Mouse (Mus musculus): ENCODE measurements around the gene Endog.
A peak's percentile ranks its signal among the peaks of the same experiment; 100 is the strongest.
"Not testable (repeated sequence)": the region's sequence is repeated elsewhere in the genome, so short reads cannot be mapped to it uniquely, and the experiment has no call there.

The Endog gene

GRCm38 (mm10) chr2:30166677-30167076 lies 4.6 kb upstream of the Endog start:
- no peak for DNase-seq (ENCODE audit: low spot score)

- no peak for DNase-seq (ENCODE audit: low spot score)
Measured at GRCm38 (mm10) chr2:30171997-30172382, 697 bp downstream of the Endog start.

GRCm38 (mm10) chr2:30173541-30174240 lies 2.4 kb downstream of the Endog start:
- no peak for DNase-seq (ENCODE audit: low spot score)

DNA sequence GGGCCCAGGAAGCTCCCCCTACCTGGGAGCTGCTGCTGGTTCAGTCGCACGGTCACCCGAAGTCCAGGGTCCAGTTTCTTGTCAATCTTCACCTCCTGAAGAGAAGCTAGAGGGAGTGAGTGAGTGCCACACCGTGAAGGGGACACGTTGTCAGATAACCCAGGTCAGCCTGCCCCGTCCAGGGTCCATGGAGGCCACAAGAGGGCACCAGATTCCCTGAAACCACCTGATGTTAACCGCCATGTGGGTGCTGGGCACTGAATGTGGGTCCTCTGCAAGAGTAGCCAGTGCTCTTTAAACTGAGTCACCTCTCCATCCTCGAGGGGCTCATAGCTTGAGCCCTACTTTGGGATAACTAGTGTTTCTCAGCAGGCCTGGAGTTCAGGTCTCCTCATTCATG lies 4.6 kb downstream of the Endog start:
- no peak for DNase-seq (ENCODE audit: low spot score)

DNA sequence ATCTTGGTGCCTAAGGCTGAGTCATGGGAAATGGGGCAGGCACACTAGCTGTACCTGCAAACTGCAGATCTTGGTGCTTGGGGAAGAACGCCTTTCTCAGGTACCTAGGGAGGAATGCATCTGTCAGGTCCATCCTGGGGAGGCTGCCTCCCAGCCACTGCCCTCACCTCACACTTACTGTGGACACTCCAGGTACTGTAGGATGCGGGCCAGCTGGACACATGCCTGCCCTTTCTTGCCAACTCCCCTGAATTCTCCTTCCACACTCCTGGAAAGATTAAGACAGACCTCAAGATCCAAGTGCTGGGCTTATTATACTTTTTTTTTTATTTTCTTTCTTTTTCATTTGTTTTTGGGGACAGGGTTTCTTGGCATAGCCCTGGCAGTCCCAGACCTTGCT lies 5.3 kb downstream of the Endog start:
- no peak for DNase-seq (ENCODE audit: low spot score)

- peak; percentile 86 for DNase-seq (ENCODE audit: low spot score)
Measured at GRCm38 (mm10) chr2:30177700-30178675, 6.7 kb downstream of the Endog start, which contains the start of gene Spout1. TSS of gene Spout1 (minus strand) at chr2:30178459.

GRCm38 (mm10) chr2:30178711-30179110 lies 7.4 kb downstream of the Endog start:
- DNase-seq (ENCODE audit: low spot score): not testable (repeated sequence)

GRCm38 (mm10) chr2:30182424-30182823 lies 11.1 kb downstream of the Endog start:
- DNase-seq (ENCODE audit: low spot score): no peak

DNA sequence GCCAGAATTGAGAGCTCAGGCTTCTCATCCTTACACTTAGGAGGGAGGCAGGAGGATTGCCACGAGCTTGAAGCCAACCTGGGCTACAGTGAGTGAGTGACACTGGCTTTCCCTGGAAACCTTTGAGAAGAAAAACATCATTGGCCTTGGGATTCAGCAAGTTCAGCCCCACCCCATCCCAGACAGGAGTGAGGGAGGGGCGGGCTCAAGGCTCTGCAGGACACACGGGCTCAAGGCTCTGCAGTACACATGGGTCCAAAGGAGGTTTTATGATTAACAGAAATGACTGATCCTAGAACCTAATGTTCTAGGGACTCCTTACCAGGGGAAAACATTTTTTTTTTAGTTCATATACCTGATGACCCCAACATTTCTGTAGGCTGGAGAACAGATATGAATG lies 12.4 kb downstream of the Endog start:
- no peak for DNase-seq (ENCODE audit: low spot score)

- no peak for DNase-seq (ENCODE audit: low spot score)
Measured at GRCm38 (mm10) chr2:30185276-30185675, 14.0 kb downstream of the Endog start.

- DNase-seq (ENCODE audit: low spot score): no peak
Measured at GRCm38 (mm10) chr2:30185681-30186080, 14.4 kb downstream of the Endog start.

- no peak for DNase-seq (ENCODE audit: low spot score)
Measured at GRCm38 (mm10) chr2:30191790-30192580, 20.7 kb downstream of the Endog start.

GRCm38 (mm10) chr2:30194656-30195055 lies 23.4 kb downstream of the Endog start:
- no peak for DNase-seq (ENCODE audit: low spot score)

DNA sequence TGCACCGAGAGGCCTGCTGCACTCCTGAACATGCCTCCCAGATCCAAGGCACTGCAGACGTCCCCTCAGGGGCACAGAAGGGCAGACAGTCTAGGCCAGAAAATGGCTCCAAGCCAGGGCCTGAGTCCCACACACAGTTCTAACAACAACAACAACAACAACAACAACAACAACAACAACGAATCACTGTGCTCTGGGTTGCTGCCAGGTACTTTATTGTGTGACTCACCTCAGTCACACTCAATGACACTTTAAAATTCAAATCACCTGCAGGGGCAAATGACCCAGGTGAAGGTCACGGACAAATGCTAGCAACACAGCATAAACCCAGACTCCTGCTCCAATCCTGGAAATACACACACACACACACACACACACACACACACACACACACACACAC lies 26.7 kb downstream of the Endog start:
- no peak for DNase-seq (ENCODE audit: low spot score)

GRCm38 (mm10) chr2:30199984-30200383 lies 28.7 kb downstream of the Endog start:
- DNase-seq (ENCODE audit: low spot score): no peak

GRCm38 (mm10) chr2:30200388-30200925 lies 29.2 kb downstream of the Endog start:
- no peak for DNase-seq (ENCODE audit: low spot score)

DNA sequence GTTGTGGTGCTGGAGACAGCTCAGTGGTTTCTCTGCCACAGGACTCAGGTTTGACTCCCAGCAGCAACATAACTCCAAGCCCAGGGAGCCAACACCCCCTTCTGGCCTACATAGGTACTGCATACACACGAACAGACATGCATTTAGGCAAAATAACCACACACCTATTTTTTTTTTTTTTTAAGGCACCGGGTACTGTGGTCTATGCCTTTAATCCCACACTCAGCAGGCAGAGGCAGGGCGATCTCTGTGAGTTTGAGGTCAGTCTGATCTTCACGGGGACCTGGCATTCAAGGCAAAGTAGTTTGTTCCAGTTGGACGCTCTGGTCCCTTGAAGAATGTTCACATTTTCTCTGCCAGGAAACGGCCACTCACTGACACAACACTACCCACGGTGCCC lies 32.1 kb downstream of the Endog start:
- DNase-seq (ENCODE audit: low spot score): no peak

DNA sequence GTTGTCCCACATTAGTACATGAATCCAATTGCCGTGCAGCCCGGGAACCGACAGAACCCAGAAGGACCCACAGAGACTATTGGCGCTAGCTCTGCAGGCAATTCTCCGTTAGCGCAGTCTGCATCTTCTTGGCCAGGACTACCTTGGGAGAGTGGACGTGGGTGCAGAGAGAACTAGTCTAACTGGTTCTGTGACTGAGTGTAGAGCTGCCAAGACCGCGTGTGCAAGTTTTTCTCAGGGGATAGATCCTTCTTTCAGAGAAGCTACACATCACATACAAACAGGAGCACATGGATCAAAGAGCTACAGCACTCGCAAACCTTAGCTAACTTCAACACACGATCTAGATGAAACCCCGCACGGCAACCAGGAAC lies 33.9 kb downstream of the Endog start:
- no peak for DNase-seq (ENCODE audit: low spot score)

DNA sequence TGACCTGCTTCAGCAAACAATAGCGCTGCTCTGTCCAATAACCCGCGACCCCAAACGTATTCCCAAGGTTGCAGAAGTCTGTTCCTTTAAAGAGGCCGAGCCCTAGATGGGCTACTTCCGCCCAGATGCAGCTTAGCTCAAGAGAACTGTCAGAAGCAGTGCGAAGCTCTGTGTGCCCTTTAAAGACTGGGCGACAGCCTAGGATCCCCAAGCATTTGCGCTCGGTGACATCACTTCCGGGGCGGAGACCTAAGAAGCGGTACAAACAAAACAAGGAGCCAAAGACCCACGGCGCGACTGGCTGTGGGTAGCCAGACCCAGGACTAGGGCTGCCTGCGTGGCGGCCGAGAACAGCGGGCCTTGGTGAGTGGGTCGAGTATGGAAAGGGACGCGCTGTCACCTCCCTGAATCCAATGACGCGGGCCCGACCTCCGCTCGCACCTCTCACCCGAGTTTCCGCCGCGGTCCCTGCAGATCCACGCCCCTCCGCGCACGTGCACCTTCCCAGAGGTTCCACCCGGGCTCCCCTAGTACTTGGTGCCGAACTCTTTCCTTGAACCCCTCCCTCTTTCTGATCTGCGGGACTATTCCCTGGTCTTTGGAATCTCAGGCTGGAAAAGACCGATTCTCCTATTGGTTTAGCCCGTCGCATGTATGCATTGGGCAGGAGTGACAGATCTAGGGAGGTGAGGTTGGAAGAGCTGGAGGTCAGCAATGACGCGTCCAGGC lies 34.5 kb downstream of the Endog start, which contains the start of gene Kyat1:
Kyat1 (minus strand) TSS at position 219 of the 729 bp plus-strand sequence.
- peak; percentile 69 for DNase-seq (ENCODE audit: low spot score)

DNA sequence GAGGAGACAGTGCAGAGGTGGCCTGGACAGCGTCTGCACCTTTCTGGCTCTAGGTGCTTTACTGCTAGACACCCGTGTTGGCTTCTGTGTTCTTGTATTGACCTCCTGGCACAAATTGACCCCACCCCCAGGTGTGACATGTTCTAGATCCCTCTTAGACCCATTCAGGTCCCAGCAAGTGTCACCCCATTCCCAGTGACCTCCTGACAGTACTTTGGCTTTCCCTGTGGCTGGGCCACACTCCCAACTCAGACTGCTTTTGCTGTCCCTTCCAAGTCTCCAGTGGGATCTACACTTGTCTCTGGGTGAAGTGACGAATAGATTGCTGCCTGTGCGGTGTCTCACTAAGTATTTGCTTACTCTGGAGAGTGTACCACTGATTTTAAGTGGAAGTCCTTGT lies 36.1 kb downstream of the Endog start:
- no peak for DNase-seq (ENCODE audit: low spot score)

GRCm38 (mm10) chr2:30207886-30208285 lies 36.6 kb downstream of the Endog start:
- DNase-seq (ENCODE audit: low spot score): no peak
